Mouse (Mus musculus) thymus, adult 2 months (tissue): ENCODE data around the gene Gm49405. TPM values are rescaled to one million over a fixed set of nuclear protein-coding genes. Genes with fewer than 3 reads are reported as not detected.
"Not testable (repeated sequence)": the region's sequence is repeated elsewhere in the genome, so short reads cannot be mapped to it uniquely, and the experiment has no call there.

Experiments
- DNase-seq: peaks from one replicate; pipeline ENCODE4 v3.0.0; 2021
- H3K27ac ChIP-seq: fragments of 200-500 bp; 2 replicates; pipeline ENCODE4 v1.5.1; 2012; ENCODE audit warnings: low read length, control low read depth; ENCODE audit not compliant: control insufficient read depth, insufficient read depth
- H3K27me3 ChIP-seq: fragments of 200-500 bp; 2 replicates; pipeline ENCODE4 v1.6.1; 2012; ENCODE audit warnings: mild to moderate bottlenecking, low read length, moderate library complexity, mixed read lengths; ENCODE audit not compliant: control insufficient read depth, insufficient read depth
- H3K36me3 ChIP-seq: fragments of 200-500 bp; 2 replicates; pipeline ENCODE4 v1.6.1; 2012; ENCODE audit warnings: mild to moderate bottlenecking, low read length, moderate library complexity; ENCODE audit not compliant: control insufficient read depth, insufficient read depth
- H3K4me1 ChIP-seq: fragments of 200-500 bp; replicated peaks from 2 replicates; pipeline ENCODE4 v1.6.1; 2012; ENCODE audit warnings: low read length; ENCODE audit not compliant: control insufficient read depth, insufficient read depth
- H3K4me3 ChIP-seq: fragments of 200-500 bp; 2 replicates; pipeline ENCODE4 v1.5.1; 2012; ENCODE audit warnings: mild to moderate bottlenecking, low read length, control low read depth, moderate library complexity; ENCODE audit not compliant: control insufficient read depth, insufficient read depth
- CTCF ChIP-seq: fragments of 200-500 bp; IDR thresholded peaks from 2 replicates; pipeline ENCODE4 v1.5.1; 2012; ENCODE audit warnings: mild to moderate bottlenecking, control low read depth, low read length, moderate library complexity, borderline replicate concordance; ENCODE audit not compliant: control insufficient read depth, poor library complexity, insufficient read depth; ENCODE audit errors: extremely low read depth
- POLR2A ChIP-seq: fragments of 200-500 bp; IDR thresholded peaks from 2 replicates; pipeline ENCODE4 v1.6.1; 2012; ENCODE audit warnings: mild to moderate bottlenecking, low read length, control low read depth, moderate library complexity; ENCODE audit not compliant: control insufficient read depth, poor library complexity, insufficient read depth; ENCODE audit errors: extremely low read depth
- WGBS: fragments of 180-500 bp; shearing (Covaris S2); methylation state at CpG from one replicate; pipeline ENCODE4 v1.1.7; 2018; 5-methylcytosine and 5-hydroxymethylcytosine counted together
- polyA plus RNA-seq: library from polyadenylated mRNA; depleted of rRNA; stranded (reverse); fragments of >200 nt; gene quantifications from 2 replicates; pipeline ENCODE4 v1.2.3, GENCODE M21; 2012

Gm49405 gene
- polyA plus RNA-seq, 1 experiment = 5.3 TPM

GRCm38 (mm10) chr19:4037788-4038232, 37.4 kb downstream of the Gm49405 start, which contains the start of gene Gstp1:
Gstp1 (minus strand) TSS chr19:4037985.
- TF ChIP-seq POLR2A (peak; percentile 77), CTCF (peak; percentile 27; the same call in 1 of the 2 replicates)
- H3K4me1 ChIP-seq = peaks cover 16% of the 10 kb centered on the region
- H3K36me3 ChIP-seq = no peaks in the 10 kb centered on the region
- no peaks in the 10 kb centered on the region for H3K27me3 ChIP-seq
- no peak within 1 kb of the TSS for H3K27ac ChIP-seq
- WGBS = under 1% methylated on average over 26 of the region's 26 CpGs
- peak; percentile 88 for DNase-seq
- peak within 1 kb of the TSS; percentile 61 for H3K4me3 ChIP-seq

- not testable (repeated sequence) for H3K36me3 ChIP-seq, H3K4me3 ChIP-seq, DNase-seq, H3K27ac ChIP-seq, H3K27me3 ChIP-seq
- 82% methylated on average over 5 of the region's 5 CpGs for WGBS
- H3K4me1 ChIP-seq = peaks cover 18% of the 10 kb centered on the region
These were observed 40.5 kb downstream of the Gm49405 start for GRCm38 (mm10) chr19:4040941-4041340.

- peaks cover 15% of the 10 kb centered on the region for H3K4me1 ChIP-seq
- not testable (repeated sequence) for H3K36me3 ChIP-seq, H3K4me3 ChIP-seq, H3K27ac ChIP-seq, DNase-seq, H3K27me3 ChIP-seq
- 99% methylated on average over 4 of the region's 4 CpGs for WGBS
These were observed 41.1 kb downstream of the Gm49405 start for GRCm38 (mm10) chr19:4041500-4041899.

- peaks cover 11% of the 10 kb centered on the region for H3K4me1 ChIP-seq
- no peak for DNase-seq
- WGBS = 90% methylated on average over 14 of the region's 14 CpGs
- H3K36me3 ChIP-seq = no peaks in the 10 kb centered on the region
- no peak overlapping the region for H3K27ac ChIP-seq
- H3K4me3 ChIP-seq = no peak overlapping the region
- TF ChIP-seq CTCF = no peak
- TF ChIP-seq POLR2A = no peak
- no peaks in the 10 kb centered on the region for H3K27me3 ChIP-seq
These were observed 41.7 kb downstream of the Gm49405 start for GRCm38 (mm10) chr19:4042124-4042523.

- H3K27me3 ChIP-seq, H3K36me3 ChIP-seq, H3K27ac ChIP-seq, H3K4me1 ChIP-seq, H3K4me3 ChIP-seq, DNase-seq: not testable (repeated sequence)
- 36% methylated on average over 5 of the region's 5 CpGs for WGBS
These were observed 43.7 kb downstream of the Gm49405 start for GRCm38 (mm10) chr19:4044109-4044508.

GRCm38 (mm10) chr19:4045966-4046865, 45.8 kb downstream of the Gm49405 start, which contains the start of gene Gstp2:
Gstp2 (minus strand) TSS chr19:4046023.
- TF ChIP-seq CTCF (no peak), POLR2A (no peak)
- H3K4me3 ChIP-seq = no peak within 1 kb of the TSS

GRCm38 (mm10) chr19:4046866-4047254, 46.4 kb downstream of the Gm49405 start:
- Histone ChIP-seq H3K4me1 (0 out of 2 replicates have a peak, but pooled peaks cover 3% of the 10 kb centered on the region), H3K4me3 (no peak overlapping the region), H3K27ac (no peak overlapping the region), H3K36me3 (no peaks in the 10 kb centered on the region), H3K27me3 (no peaks in the 10 kb centered on the region)
- TF ChIP-seq POLR2A = no peak
- TF ChIP-seq CTCF = no peak
- DNase-seq = no peak
- WGBS = 83% methylated on average over 8 of the region's 8 CpGs

More at GRCm38 (mm10) chr19:4045966-4046865, 45.8 kb downstream of the Gm49405 start, which contains the start of gene Gstp2:
- WGBS = 73% methylated on average over 16 of the region's 16 CpGs
- no peak for DNase-seq
- Histone ChIP-seq H3K27ac (no peak within 1 kb of the TSS), H3K36me3 (no peaks in the 10 kb centered on the region), H3K4me1 (0 out of 2 replicates have a peak, but pooled peaks cover 3% of the 10 kb centered on the region), H3K27me3 (no peaks in the 10 kb centered on the region)
